Mouse (Mus musculus) brain, embryonic 14.5 days (tissue): ENCODE data around the gene Use1. TPM values are rescaled to one million over a fixed set of nuclear protein-coding genes. Genes with fewer than 3 reads are reported as not detected.

Experiments
- DNase-seq: peaks from one replicate; pipeline ENCODE4 v3.0.0-alpha.2; 2011; ENCODE audit warnings: low read depth
- CTCF ChIP-seq: fragments of 200-500 bp; IDR thresholded peaks from 2 replicates; pipeline ENCODE4 v1.5.1; 2012; ENCODE audit warnings: inconsistent platforms, mild to moderate bottlenecking, moderate library complexity, borderline replicate concordance; ENCODE audit not compliant: insufficient read depth, insufficient read length; ENCODE audit errors: extremely low read depth
- POLR2A ChIP-seq: fragments of 200-500 bp; IDR thresholded peaks from 2 replicates; pipeline ENCODE4 v1.6.1; 2012; ENCODE audit warnings: mild to moderate bottlenecking, inconsistent platforms, borderline replicate concordance; ENCODE audit not compliant: poor library complexity, insufficient read depth, insufficient read length, severe bottlenecking; ENCODE audit errors: extremely low read depth
- polyA plus RNA-seq: library from polyadenylated mRNA; depleted of rRNA; stranded (reverse); fragments of >200 nt; gene quantifications from 2 replicates; pipeline ENCODE4 v1.2.3, GENCODE M21; 2012

Gene Use1
- polyA plus RNA-seq, 1 experiment, result 155 TPM

- DNase-seq, result no peak
- TF ChIP-seq POLR2A (no peak), CTCF (no peak)
These were observed 1.7 kb downstream of the Use1 start for GRCm38 (mm10) chr8:71368366-71368765.

- no peak for DNase-seq
- TF ChIP-seq CTCF (no peak), POLR2A (no peak)
These were observed 2.5 kb downstream of the Use1 start for GRCm38 (mm10) chr8:71369040-71369718.

- no peak for TF ChIP-seq CTCF
These were observed 4.1 kb downstream of the Use1 start for GRCm38 (mm10) chr8:71370711-71371235.

GRCm38 (mm10) chr8:71371236-71371848 is 4.7 kb downstream of the Use1 start, which contains the start of gene Ocel1:
Gene Ocel1, plus strand, starts transcription at chr8:71371298.
- peak; percentile 99 for DNase-seq
- TF ChIP-seq CTCF (peak; percentile 80), POLR2A (peak; percentile 45; the same call in 1 of the 2 replicates)

More at GRCm38 (mm10) chr8:71370711-71371235, 4.1 kb downstream of the Use1 start:
- no peak for DNase-seq

GRCm38 (mm10) chr8:71372427-71372826 is 5.8 kb downstream of the Use1 start:
- DNase-seq, result no peak
- TF ChIP-seq CTCF (no peak), POLR2A (no peak)

GRCm38 (mm10) chr8:71373000-71373399 is 6.4 kb downstream of the Use1 start:
- no peak for DNase-seq
- no peak for TF ChIP-seq CTCF
- no peak for TF ChIP-seq POLR2A

- TF ChIP-seq CTCF (no peak), POLR2A (no peak)
- no peak for DNase-seq
These were observed 8.1 kb downstream of the Use1 start for GRCm38 (mm10) chr8:71374616-71375206.

- DNase-seq, result peak; percentile 82
- TF ChIP-seq CTCF, result no peak
- 0 out of 2 replicates have a peak, but pooled peaks have one; percentile 12 for TF ChIP-seq POLR2A
These were observed 9.2 kb downstream of the Use1 start for GRCm38 (mm10) chr8:71375581-71376422.

GRCm38 (mm10) chr8:71376423-71377030 is 9.9 kb downstream of the Use1 start:
- DNase-seq, result peak; percentile 32
- no peak for TF ChIP-seq POLR2A
- no peak for TF ChIP-seq CTCF

GRCm38 (mm10) chr8:71379008-71379407 is 12.4 kb downstream of the Use1 start:
- TF ChIP-seq CTCF, result no peak
- no peak for TF ChIP-seq POLR2A
- DNase-seq, result no peak
